ENCODE assay signal across 23 mouse cellular contexts in the genomic region with DNA sequence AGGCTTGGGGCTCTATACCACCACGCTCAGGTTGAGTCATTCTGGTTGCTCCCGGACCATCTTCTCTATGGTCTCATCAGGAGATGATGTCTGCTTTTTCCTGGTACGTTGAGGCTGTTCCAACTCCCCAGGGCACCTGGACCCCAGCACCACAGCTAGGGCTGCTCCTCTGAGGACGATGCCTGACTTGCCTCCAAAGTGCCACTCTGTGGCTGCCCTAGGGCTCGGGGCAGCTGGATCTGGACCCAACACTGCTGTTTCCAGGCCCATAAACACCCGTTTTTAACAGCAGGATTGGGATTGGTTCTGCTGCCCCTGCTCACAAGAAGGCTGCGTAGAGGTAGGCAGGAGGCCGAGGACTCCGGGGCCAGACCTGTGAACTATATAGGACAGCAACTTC. TPM values are rescaled to one million over a fixed set of nuclear protein-coding genes. Genes with fewer than 3 reads are reported as not detected.
DNase-seq lines count a peak whose midpoint lies in the region; ATAC-seq and TF ChIP-seq lines count a peak whose summit lies in the region.
"Had no signal": no experiment of that assay in that cellular context is flagged by ENCODE, and none has a peak within 500 bp of the region (broad histone marks: within the 10 kb centered on the region; RNA-seq: fewer than 3 reads in every experiment).

No protein-coding gene starts in this region.

- ATAC-seq in forebrain, embryonic 11.5 days (replicated peaks; ENCODE audit: low FRiP score), result no peak
- no peak for ATAC-seq in forebrain, postnatal 0 days
- no peak for ATAC-seq in hindbrain, embryonic 11.5 days (ENCODE audit: low FRiP score)
- no peak for ATAC-seq in hindbrain, embryonic 14.5 days (ENCODE audit: low FRiP score)
- ATAC-seq in neural tube, embryonic 12.5 days (ENCODE audit: low FRiP score, low read depth), result no peak
- ATAC-seq: intestine, embryonic 15.5 days had no signal

- 79% methylated on average over 9 of the region's 9 CpGs for WGBS in forebrain, embryonic 11.5 days
- WGBS in forebrain, postnatal 0 days, result 87% methylated on average over 9 of the region's 9 CpGs
- 86% methylated on average over 9 of the region's 9 CpGs for WGBS in hindbrain, embryonic 11.5 days
- WGBS in hindbrain, embryonic 14.5 days, result 76% methylated on average over 9 of the region's 9 CpGs
- 78% methylated on average over 9 of the region's 9 CpGs for WGBS in neural tube, embryonic 12.5 days

- H3K27me3 ChIP-seq in forebrain, embryonic 11.5 days (ENCODE audit: control insufficient read depth, insufficient read depth, low read length), result peaks cover 4% of the 10 kb centered on the region; the same call in 1 of the 2 replicates
- H3K27me3 ChIP-seq in forebrain, postnatal 0 days (ENCODE audit: insufficient read depth, low read length), result no peaks in the 10 kb centered on the region
- 0 out of 2 replicates have a peak, but pooled peaks cover 4% of the 10 kb centered on the region for H3K27me3 ChIP-seq in hindbrain, embryonic 11.5 days (ENCODE audit: control insufficient read depth, insufficient read depth, low read length)
- no peaks in the 10 kb centered on the region for H3K27me3 ChIP-seq in hindbrain, embryonic 14.5 days (ENCODE audit: control insufficient read depth, insufficient read depth, low read length)
- peaks cover 9% of the 10 kb centered on the region for H3K27me3 ChIP-seq in neural tube, embryonic 12.5 days (replicated peaks)
- H3K27me3 ChIP-seq: embryonic facial prominence, embryonic 15.5 days; intestine, embryonic 15.5 days; stomach, embryonic 15.5 days had no signal

- no peak overlapping the region for H3K9ac ChIP-seq in forebrain, embryonic 11.5 days (ENCODE audit: low read length)
- no peak overlapping the region for H3K9ac ChIP-seq in forebrain, postnatal 0 days
- H3K9ac ChIP-seq in hindbrain, embryonic 11.5 days (ENCODE audit: low read depth, low read length), result no peak overlapping the region
- H3K9ac ChIP-seq in hindbrain, embryonic 14.5 days, result no peak overlapping the region
- H3K9ac ChIP-seq in neural tube, embryonic 12.5 days, result 0 out of 2 replicates have a peak overlapping the region, but pooled peaks have one; percentile 35
- H3K9ac ChIP-seq: embryonic facial prominence, embryonic 15.5 days; intestine, embryonic 15.5 days; neural tube, embryonic 13.5 days; stomach, embryonic 15.5 days had no signal

- H3K4me2 ChIP-seq in forebrain, embryonic 11.5 days (ENCODE audit: low read depth, low read length, severe bottlenecking), result no peak overlapping the region
- no peak overlapping the region for H3K4me2 ChIP-seq in forebrain, postnatal 0 days (ENCODE audit: low read depth)
- no peak overlapping the region for H3K4me2 ChIP-seq in hindbrain, embryonic 11.5 days (replicated peaks; ENCODE audit: low read depth, low read length)
- H3K4me2 ChIP-seq in hindbrain, embryonic 14.5 days (replicated peaks), result no peak overlapping the region
- H3K4me2 ChIP-seq in neural tube, embryonic 12.5 days (replicated peaks), result no peak overlapping the region; the same call in 1 of the 2 replicates
- H3K4me2 ChIP-seq: embryonic facial prominence, embryonic 15.5 days; intestine, embryonic 15.5 days; neural tube, embryonic 13.5 days; stomach, embryonic 15.5 days had no signal

- no peak overlapping the region for H3K4me3 ChIP-seq in forebrain, embryonic 11.5 days (ENCODE audit: low read depth, low read length)
- no peak overlapping the region for H3K4me3 ChIP-seq in forebrain, postnatal 0 days (ENCODE audit: low read depth, low read length)
- no peak overlapping the region for H3K4me3 ChIP-seq in hindbrain, embryonic 11.5 days (ENCODE audit: low read depth, low read length)
- no peak overlapping the region for H3K4me3 ChIP-seq in hindbrain, embryonic 14.5 days (replicated peaks; ENCODE audit: low read length)
- no peak overlapping the region for H3K4me3 ChIP-seq in neural tube, embryonic 12.5 days
- H3K4me3 ChIP-seq: embryonic facial prominence, embryonic 15.5 days; intestine, embryonic 15.5 days; neural tube, embryonic 13.5 days; stomach, embryonic 15.5 days had no signal

- no peak overlapping the region for H3K27ac ChIP-seq in forebrain, embryonic 11.5 days (ENCODE audit: low read depth, low read length)
- no peak overlapping the region for H3K27ac ChIP-seq in forebrain, postnatal 0 days (ENCODE audit: low read depth, low read length)
- 0 out of 2 replicates have a peak overlapping the region, but pooled peaks have one; percentile 24 for H3K27ac ChIP-seq in hindbrain, embryonic 11.5 days (ENCODE audit: low read depth, low read length)
- no peak overlapping the region for H3K27ac ChIP-seq in hindbrain, embryonic 14.5 days
- H3K27ac ChIP-seq in neural tube, embryonic 12.5 days, result no peak overlapping the region
- H3K27ac ChIP-seq: embryonic facial prominence, embryonic 15.5 days; intestine, embryonic 15.5 days; macrophage; neural tube, embryonic 13.5 days; stomach, embryonic 15.5 days had no signal

- no peak for TF ChIP-seq CTCF in forebrain, postnatal 0 days (IDR thresholded peaks at IDR 0.05; ENCODE audit: low read depth)

- DNase-seq in forebrain, embryonic 11.5 days (ENCODE audit: low spot score), result peak; percentile 53
- DNase-seq in forebrain, postnatal 0 days, result no peak
- no peak for DNase-seq in hindbrain, embryonic 11.5 days (ENCODE audit: low spot score)
- no peak for DNase-seq in hindbrain, embryonic 14.5 days (ENCODE audit: low spot score)
- no peak for DNase-seq in neural tube, embryonic 10.5 days (ENCODE audit: extremely low spot score, low spot score)
- no peak for DNase-seq in layer of hippocampus, adult 18-20 months (ENCODE audit: low spot score in 2 of 2)
- no peak for DNase-seq in thymus, adult 18-20 months
- DNase-seq: adrenal gland, postnatal 10 days; B cell, adult 2 months; cerebellum, adult 8-10 months; gastrocnemius, postnatal 10 days; heart, postnatal 4 days; layer of hippocampus, postnatal 36 days; lung, adult 2 months; spleen, adult 18-20 months; thymus, postnatal 14 days had no signal

- H3K36me3 ChIP-seq in forebrain, embryonic 11.5 days (ENCODE audit: control insufficient read depth, insufficient read depth, low read length), result no peaks in the 10 kb centered on the region
- H3K36me3 ChIP-seq in forebrain, postnatal 0 days (ENCODE audit: insufficient read depth), result no peaks in the 10 kb centered on the region
- no peaks in the 10 kb centered on the region for H3K36me3 ChIP-seq in hindbrain, embryonic 11.5 days (ENCODE audit: control insufficient read depth, insufficient read depth, low read length)
- no peaks in the 10 kb centered on the region for H3K36me3 ChIP-seq in hindbrain, embryonic 14.5 days (replicated peaks; ENCODE audit: control insufficient read depth, insufficient read depth)
- H3K36me3 ChIP-seq in neural tube, embryonic 12.5 days, result no peaks in the 10 kb centered on the region
- H3K36me3 ChIP-seq: embryonic facial prominence, embryonic 15.5 days; intestine, embryonic 15.5 days; neural tube, embryonic 13.5 days; stomach, embryonic 15.5 days had no signal

- peaks cover 25% of the 10 kb centered on the region for H3K4me1 ChIP-seq in forebrain, embryonic 11.5 days (replicated peaks; ENCODE audit: control insufficient read depth, insufficient read depth, low read length)
- peaks cover 14% of the 10 kb centered on the region for H3K4me1 ChIP-seq in forebrain, postnatal 0 days (ENCODE audit: insufficient read depth)
- peaks cover 14% of the 10 kb centered on the region for H3K4me1 ChIP-seq in hindbrain, embryonic 11.5 days (replicated peaks; ENCODE audit: control insufficient read depth, insufficient read depth, low read length)
- H3K4me1 ChIP-seq in hindbrain, embryonic 14.5 days (replicated peaks; ENCODE audit: control insufficient read depth, insufficient read depth, low read length), result peaks cover 32% of the 10 kb centered on the region
- H3K4me1 ChIP-seq in neural tube, embryonic 12.5 days, result peaks cover 40% of the 10 kb centered on the region

- no peaks in the 10 kb centered on the region for H3K9me3 ChIP-seq in forebrain, embryonic 11.5 days (ENCODE audit: control insufficient read depth, low read length)
- H3K9me3 ChIP-seq in forebrain, postnatal 0 days (ENCODE audit: low read length), result no peaks in the 10 kb centered on the region
- no peaks in the 10 kb centered on the region for H3K9me3 ChIP-seq in hindbrain, embryonic 11.5 days (ENCODE audit: control insufficient read depth, low read length)
- H3K9me3 ChIP-seq in hindbrain, embryonic 14.5 days (ENCODE audit: control insufficient read depth, low read length), result no peaks in the 10 kb centered on the region
- no peaks in the 10 kb centered on the region for H3K9me3 ChIP-seq in neural tube, embryonic 12.5 days
- H3K9me3 ChIP-seq: embryonic facial prominence, embryonic 15.5 days; intestine, embryonic 15.5 days; neural tube, embryonic 13.5 days; stomach, embryonic 15.5 days had no signal

RNA-seq across cellular contexts. Expression of a gene that starts 45.2 kb away (rescaled TPM):
- polyA plus RNA-seq in forebrain, embryonic 11.5 days (2014; fragmentation: Nextera tagmentation; extraction: Ambion mirVana), result 2,808 and 3,088 TPM in 2 replicates
- 2,455 and 2,516 TPM in 2 replicates for total RNA-seq in forebrain, postnatal 0 days (2014; rRNA removed)
- 4,096 and 4,381 TPM in 2 replicates for polyA plus RNA-seq in forebrain, postnatal 0 days (2015; fragmentation: Nextera tagmentation; extraction: Ambion mirVana)
- polyA plus RNA-seq in hindbrain, embryonic 11.5 days (2014; fragmentation: Nextera tagmentation; extraction: Ambion mirVana), result 3,592 and 3,665 TPM in 2 replicates
- polyA plus RNA-seq in hindbrain, embryonic 14.5 days (2014; fragmentation: Nextera tagmentation; extraction: Ambion mirVana), result 4,053 and 4,080 TPM in 2 replicates
- polyA plus RNA-seq in neural tube, embryonic 12.5 days (2016; fragmentation: Nextera tagmentation; extraction: Ambion mirVana), result 3,655 and 3,681 TPM in 2 replicates
- 1,000 to 10,000 TPM; 1,279 to 1,291 TPM for total RNA-seq in layer of hippocampus, adult 18-20 months (2021)

RNA-seq across cellular contexts. Expression of a gene that starts 58.2 kb away (rescaled TPM):
- 1.0 TPM in 1 of 2 replicates, not detected in the other for polyA plus RNA-seq in forebrain, embryonic 11.5 days (2014; fragmentation: Nextera tagmentation; extraction: Ambion mirVana)
- total RNA-seq in forebrain, postnatal 0 days (2014; rRNA removed), result 0.29 TPM in 1 of 2 replicates, not detected in the other
- 1.9 and 2.0 TPM in 2 replicates for polyA plus RNA-seq in forebrain, postnatal 0 days (2015; fragmentation: Nextera tagmentation; extraction: Ambion mirVana)
- polyA plus RNA-seq in hindbrain, embryonic 11.5 days (2014; fragmentation: Nextera tagmentation; extraction: Ambion mirVana), result 1.1 and 1.5 TPM in 2 replicates
- 1.6 and 2.2 TPM in 2 replicates for polyA plus RNA-seq in hindbrain, embryonic 14.5 days (2014; fragmentation: Nextera tagmentation; extraction: Ambion mirVana)
- 1.1 and 1.6 TPM in 2 replicates for polyA plus RNA-seq in neural tube, embryonic 12.5 days (2016; fragmentation: Nextera tagmentation; extraction: Ambion mirVana)
- total RNA-seq in layer of hippocampus, adult 18-20 months (2021), result under 1 TPM in 1 of 2 experiments, not detected in 1; 0.61 TPM
- total RNA-seq: heart, adult 8-10 months had no signal
- polyA plus RNA-seq: macrophage had no signal
